Mouse (Mus musculus) midbrain, embryonic 15.5 days (tissue): ENCODE measurements around the gene Slc35b3. TPM values are rescaled to one million over a fixed set of nuclear protein-coding genes. Genes with fewer than 3 reads are reported as not detected.
A peak's percentile ranks its signal among the peaks of the same experiment; 100 is the strongest.

Experiments
- ATAC-seq: fragments of 200-750 bp; cut with Nextera tagmentation; replicated peaks from 2 replicates; pipeline ENCODE4 v1.8.0; 2017; ENCODE audit warnings: moderate TSS enrichment
- H3K27ac ChIP-seq: fragments of 300-500 bp; sonication (generic); 2 replicates; pipeline ENCODE4 v1.5.1; 2015; ENCODE audit warnings: mild to moderate bottlenecking, inconsistent platforms
- H3K27me3 ChIP-seq: fragments of 300-500 bp; sonication (generic); replicated peaks from 2 replicates; pipeline ENCODE4 v1.6.1; 2015; ENCODE audit warnings: inconsistent platforms
- H3K36me3 ChIP-seq: fragments of 300-500 bp; sonication (generic); replicated peaks from 2 replicates; pipeline ENCODE4 v1.6.1; 2015; ENCODE audit warnings: inconsistent platforms
- H3K4me1 ChIP-seq: fragments of 300-500 bp; sonication (generic); 2 replicates; pipeline ENCODE4 v1.6.1; 2015; ENCODE audit warnings: inconsistent platforms
- H3K4me2 ChIP-seq: fragments of 300-500 bp; sonication (generic); 2 replicates; pipeline ENCODE4 v1.6.1; 2015; ENCODE audit warnings: inconsistent platforms, mild to moderate bottlenecking, moderate library complexity
- H3K4me3 ChIP-seq: fragments of 300-500 bp; sonication (generic); 2 replicates; pipeline ENCODE4 v1.5.1; 2015; ENCODE audit warnings: mild to moderate bottlenecking, inconsistent platforms
- H3K9ac ChIP-seq: fragments of 300-500 bp; sonication (generic); 2 replicates; pipeline ENCODE4 v1.6.1; 2015; ENCODE audit warnings: mild to moderate bottlenecking, inconsistent platforms
- H3K9me3 ChIP-seq: fragments of 300-500 bp; sonication (generic); 2 replicates; pipeline ENCODE4 v1.6.1; 2016; ENCODE audit warnings: inconsistent platforms
- WGBS: fragments of 180-500 bp; shearing (Covaris S2); methylation state at CpG from one replicate; pipeline ENCODE4 v1.1.7; 2015; ENCODE audit warnings: mixed read lengths; 5-methylcytosine and 5-hydroxymethylcytosine counted together
- polyA plus RNA-seq: library from polyadenylated mRNA; unstranded; fragments of >200 nt; fragmentation: Nextera tagmentation; extraction: Ambion mirVana; gene quantifications from 2 replicates; pipeline ENCODE4 v1.2.1, GENCODE M21; 2015

Slc35b3 gene
- polyA plus RNA-seq, result 33.6 and 35.4 TPM in 2 replicates

DNA sequence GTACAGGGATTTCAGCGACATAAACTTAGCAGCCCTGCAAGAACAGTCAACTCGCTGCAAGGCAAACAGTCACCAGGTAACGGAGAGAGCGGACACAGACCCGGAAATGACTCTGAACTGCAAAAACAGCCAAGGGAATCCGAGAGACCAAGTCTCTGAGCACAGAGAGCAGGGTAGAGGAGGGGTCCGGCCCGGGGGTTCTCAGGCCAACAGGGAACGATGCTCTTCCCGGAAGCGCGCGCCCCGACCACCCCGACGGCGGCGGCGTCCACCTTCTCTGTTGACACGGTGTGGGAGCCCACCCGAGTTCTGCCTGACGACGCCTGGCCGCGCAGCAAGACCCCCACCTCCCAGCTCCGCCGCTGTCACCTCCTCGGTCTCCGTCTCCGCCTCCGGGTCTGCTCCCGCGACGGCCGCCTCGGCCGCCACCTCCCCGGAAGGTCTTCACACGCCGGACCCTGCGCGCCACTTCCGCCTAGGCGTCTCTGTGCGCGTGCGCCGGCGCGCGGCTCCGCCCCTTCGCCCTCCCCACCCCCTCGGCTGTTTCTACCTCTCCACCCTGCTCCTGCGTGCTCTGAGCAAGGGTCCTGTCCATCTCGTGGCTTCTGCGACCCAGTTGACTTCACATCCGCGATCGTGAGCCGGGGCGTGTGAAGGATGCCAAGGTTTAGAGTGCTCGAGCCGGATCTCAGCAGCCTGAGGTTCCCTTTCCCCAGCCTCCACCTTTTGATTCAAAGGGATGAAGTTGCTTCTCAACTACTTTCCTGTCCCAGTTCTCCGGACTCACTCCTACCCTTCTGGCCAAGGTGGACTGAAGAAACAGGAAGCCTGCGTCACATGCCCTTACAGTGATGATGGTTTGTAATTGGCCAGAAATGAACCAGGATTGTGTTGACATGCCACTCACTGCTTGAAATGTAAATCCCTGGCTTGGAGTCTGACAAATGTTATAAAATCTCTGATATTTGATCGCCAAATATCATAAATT is at the start of gene Slc35b3:
Gene Slc35b3 (minus strand): TSS at position 813 of the 988 bp plus-strand sequence.
- Histone ChIP-seq H3K27me3 (no peaks in the 10 kb centered on the region), H3K4me1 (peaks cover 23% of the 10 kb centered on the region), H3K27ac (peak within 1 kb of the TSS; percentile 56), H3K4me2 (peak within 1 kb of the TSS; percentile 51), H3K4me3 (peak within 1 kb of the TSS; percentile 78), H3K9ac (peak within 1 kb of the TSS; percentile 62), H3K36me3 (no peaks in the 10 kb centered on the region), H3K9me3 (no peaks in the 10 kb centered on the region)
- ATAC-seq, result peak; percentile 99
- 1% methylated on average over 67 of the region's 67 CpGs for WGBS

DNA sequence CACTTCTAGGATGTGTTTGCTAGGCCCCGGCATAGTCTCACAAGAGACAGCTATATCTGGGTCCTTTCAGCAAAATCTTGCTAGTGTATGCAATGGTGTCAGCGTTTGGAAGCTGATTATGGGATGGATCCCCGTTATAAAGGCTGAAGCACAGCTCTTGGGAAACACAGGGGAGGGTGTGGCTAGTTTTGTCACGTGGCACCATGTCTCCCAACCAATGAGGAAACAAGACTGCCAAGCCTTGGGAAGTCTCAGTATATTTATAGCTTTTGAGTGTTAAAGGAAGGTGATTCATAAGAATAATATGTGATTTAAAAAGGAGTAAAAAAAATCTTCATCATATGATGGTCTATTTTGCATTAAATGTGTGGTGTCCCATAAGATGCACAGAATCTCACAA is 49.6 kb upstream of the Slc35b3 start:
- WGBS, result 83% methylated on average over 4 of the region's 4 CpGs
- no peak for ATAC-seq
- no peak overlapping the region for H3K4me2 ChIP-seq

DNA sequence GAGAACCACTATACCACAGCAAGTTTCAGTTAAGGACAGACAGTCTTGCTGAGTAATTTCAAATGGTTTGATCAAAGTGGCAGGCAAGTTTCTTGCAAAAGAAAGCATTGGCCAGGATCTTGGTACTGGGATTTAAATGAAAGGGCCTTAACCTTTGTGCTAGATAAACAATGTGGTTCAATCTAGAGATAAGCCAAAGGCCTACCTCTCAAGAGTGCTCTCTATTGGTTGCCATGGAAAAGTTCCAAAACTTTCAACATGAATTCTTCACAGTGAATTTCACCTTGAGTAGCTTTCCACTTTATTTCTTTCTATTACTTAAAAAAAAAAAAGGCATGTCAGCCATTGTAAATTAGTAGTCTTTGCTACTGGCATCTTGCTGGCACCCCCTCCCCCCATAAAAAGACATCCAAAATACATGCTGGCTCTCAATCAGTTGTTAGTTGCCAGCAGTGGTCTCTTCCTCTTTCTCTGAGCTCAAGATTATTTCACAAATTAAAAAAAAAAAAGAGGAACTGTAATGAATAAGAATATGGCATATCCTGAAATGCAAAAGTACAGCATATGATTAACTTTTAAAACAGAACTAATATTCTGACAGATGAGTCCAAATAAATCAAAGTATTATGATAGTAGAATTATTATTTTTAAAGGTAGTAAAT is 42.6 kb upstream of the Slc35b3 start:
- no peaks in the 10 kb centered on the region for H3K27me3 ChIP-seq
- ATAC-seq, result no peak
- no peak overlapping the region for H3K9ac ChIP-seq
- no peaks in the 10 kb centered on the region for H3K36me3 ChIP-seq
- no peak overlapping the region for H3K27ac ChIP-seq
- no peaks in the 10 kb centered on the region for H3K4me1 ChIP-seq
- no peaks in the 10 kb centered on the region for H3K9me3 ChIP-seq
- H3K4me2 ChIP-seq, result no peak overlapping the region
- H3K4me3 ChIP-seq, result no peak overlapping the region

More for the DNA sequence above, 49.6 kb upstream of the Slc35b3 start:
- Histone ChIP-seq H3K9me3 (no peaks in the 10 kb centered on the region), H3K4me3 (no peak overlapping the region), H3K9ac (no peak overlapping the region), H3K27ac (no peak overlapping the region), H3K36me3 (no peaks in the 10 kb centered on the region), H3K4me1 (peaks cover 4% of the 10 kb centered on the region; the same call in 1 of the 2 replicates), H3K27me3 (no peaks in the 10 kb centered on the region)

DNA sequence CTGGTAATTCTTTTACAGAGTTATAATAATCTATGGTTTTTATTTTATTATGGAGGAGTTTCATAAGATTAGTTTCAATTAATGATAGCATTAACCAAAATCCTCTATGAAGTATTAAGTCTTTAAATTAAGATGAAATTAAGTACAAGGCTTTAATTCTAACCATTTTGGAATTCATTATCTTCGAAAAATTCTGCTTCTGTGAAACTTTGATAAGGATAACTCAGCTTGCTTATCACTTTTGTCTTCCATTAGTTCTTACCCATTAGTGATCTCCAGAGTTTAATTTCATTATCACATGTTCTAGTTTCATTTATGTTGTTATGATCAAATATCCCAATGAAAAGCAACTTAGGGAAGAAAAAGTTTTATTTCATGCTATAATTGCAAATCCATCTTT is 41.7 kb upstream of the Slc35b3 start:
- Histone ChIP-seq H3K9ac (no peak overlapping the region), H3K4me2 (no peak overlapping the region), H3K4me1 (no peaks in the 10 kb centered on the region), H3K27ac (no peak overlapping the region), H3K36me3 (no peaks in the 10 kb centered on the region), H3K27me3 (no peaks in the 10 kb centered on the region), H3K9me3 (no peaks in the 10 kb centered on the region), H3K4me3 (no peak overlapping the region)
- no peak for ATAC-seq
- 71% methylated on average over 1 of the region's 1 CpGs for WGBS

DNA sequence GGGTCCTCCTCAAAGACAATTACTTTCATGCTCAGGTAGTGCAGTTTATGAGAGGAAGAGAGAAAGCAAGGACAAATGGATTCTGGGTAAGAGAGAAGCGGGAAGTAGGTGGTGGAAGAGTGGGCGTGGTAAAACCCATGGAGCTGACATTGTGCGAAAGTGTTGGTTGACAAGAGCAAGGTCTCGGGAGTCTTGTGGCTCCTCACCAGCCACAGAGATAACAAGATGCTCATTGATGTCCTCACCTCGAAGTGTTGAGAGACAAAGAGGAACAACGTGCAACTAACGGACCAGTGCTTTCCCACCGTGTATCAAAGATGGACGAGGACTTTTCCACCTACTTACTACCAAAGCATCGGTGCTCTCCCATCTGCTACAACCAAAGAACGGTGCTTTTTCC is 40.8 kb upstream of the Slc35b3 start:
- H3K9me3 ChIP-seq, result no peaks in the 10 kb centered on the region
- H3K9ac ChIP-seq, result no peak overlapping the region
- no peaks in the 10 kb centered on the region for H3K4me1 ChIP-seq
- no peak overlapping the region for H3K4me2 ChIP-seq
- no peak for ATAC-seq
- WGBS, result 91% methylated on average over 11 of the region's 11 CpGs
- no peaks in the 10 kb centered on the region for H3K27me3 ChIP-seq
- H3K36me3 ChIP-seq, result no peaks in the 10 kb centered on the region
- no peak overlapping the region for H3K4me3 ChIP-seq
- no peak overlapping the region for H3K27ac ChIP-seq

DNA sequence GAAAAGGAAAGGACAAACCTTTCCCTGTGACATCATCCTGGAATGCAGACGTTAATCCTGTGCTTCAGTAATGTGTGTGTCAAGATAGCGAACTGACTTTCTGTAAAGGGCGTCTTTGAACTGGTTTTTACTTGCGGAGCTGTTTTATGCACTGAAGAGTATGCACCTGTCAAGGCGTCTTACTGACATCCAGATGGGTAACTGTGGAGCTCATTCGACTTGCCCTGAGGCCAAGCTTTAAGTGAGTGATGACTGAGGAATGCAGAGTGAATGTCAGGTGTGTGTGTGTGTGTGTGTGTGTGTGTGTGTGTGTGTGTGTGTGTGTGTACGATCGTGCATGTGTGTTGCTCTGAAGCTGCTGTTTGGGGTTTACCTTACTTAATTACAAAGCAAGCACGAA is 38.3 kb upstream of the Slc35b3 start:
- H3K9ac ChIP-seq, result no peak overlapping the region
- no peaks in the 10 kb centered on the region for H3K27me3 ChIP-seq
- H3K36me3 ChIP-seq, result no peaks in the 10 kb centered on the region
- no peak overlapping the region for H3K27ac ChIP-seq
- no peak overlapping the region for H3K4me2 ChIP-seq
- no peak overlapping the region for H3K4me3 ChIP-seq
- H3K9me3 ChIP-seq, result no peaks in the 10 kb centered on the region
- no peaks in the 10 kb centered on the region for H3K4me1 ChIP-seq
- no peak; the same call in 1 of the 2 replicates for ATAC-seq
- WGBS, result 68% methylated on average over 9 of the region's 9 CpGs

DNA sequence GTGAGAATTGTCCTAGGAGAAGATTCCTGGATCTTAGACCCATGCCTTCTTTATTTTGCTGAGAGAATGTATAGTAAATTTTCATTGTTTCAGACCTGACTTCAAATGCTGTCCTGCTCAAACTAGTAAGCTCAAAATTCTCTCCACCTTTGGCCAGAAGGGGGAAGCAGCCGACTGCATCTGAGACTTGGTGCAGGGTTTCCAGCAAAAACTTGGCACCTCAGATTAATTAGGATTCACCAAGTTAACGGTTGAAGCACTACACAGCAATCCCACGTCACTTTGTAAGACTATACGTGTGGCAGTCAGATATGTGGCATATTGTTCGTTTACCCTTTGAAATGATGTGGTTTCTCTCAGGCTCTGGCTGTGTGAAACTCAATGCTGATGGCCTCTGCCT is 31.9 kb upstream of the Slc35b3 start:
- Histone ChIP-seq H3K36me3 (no peaks in the 10 kb centered on the region), H3K27ac (no peak overlapping the region), H3K4me3 (no peak overlapping the region), H3K4me2 (no peak overlapping the region), H3K9me3 (no peaks in the 10 kb centered on the region), H3K4me1 (no peaks in the 10 kb centered on the region), H3K9ac (no peak overlapping the region), H3K27me3 (no peaks in the 10 kb centered on the region)
- WGBS, result 23% methylated on average over 5 of the region's 5 CpGs
- ATAC-seq, result no peak

DNA sequence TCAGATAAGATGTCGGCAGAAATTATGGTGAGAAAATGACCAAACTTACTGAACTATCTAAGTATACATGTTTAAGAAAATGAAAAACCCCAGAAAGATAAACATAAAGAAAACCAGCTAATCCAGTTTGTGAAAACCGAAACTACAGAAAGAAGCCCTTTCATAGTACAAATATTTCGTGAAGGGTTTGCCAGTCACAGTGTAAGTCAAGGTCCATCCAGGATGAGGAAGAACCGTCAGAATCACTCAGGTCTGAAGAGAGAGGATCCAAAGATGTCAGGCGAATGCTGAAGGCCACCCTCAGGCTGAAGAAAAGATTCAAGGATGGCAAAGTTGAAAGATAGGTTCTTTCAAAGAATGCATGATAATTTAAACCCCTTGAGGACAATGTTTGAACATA is 23.1 kb upstream of the Slc35b3 start:
- Histone ChIP-seq H3K27ac (no peak overlapping the region), H3K4me2 (no peak overlapping the region), H3K27me3 (no peaks in the 10 kb centered on the region), H3K9ac (no peak overlapping the region), H3K36me3 (no peaks in the 10 kb centered on the region), H3K4me1 (no peaks in the 10 kb centered on the region), H3K4me3 (no peak overlapping the region), H3K9me3 (no peaks in the 10 kb centered on the region)
- 91% methylated on average over 5 of the region's 5 CpGs for WGBS
- no peak for ATAC-seq

DNA sequence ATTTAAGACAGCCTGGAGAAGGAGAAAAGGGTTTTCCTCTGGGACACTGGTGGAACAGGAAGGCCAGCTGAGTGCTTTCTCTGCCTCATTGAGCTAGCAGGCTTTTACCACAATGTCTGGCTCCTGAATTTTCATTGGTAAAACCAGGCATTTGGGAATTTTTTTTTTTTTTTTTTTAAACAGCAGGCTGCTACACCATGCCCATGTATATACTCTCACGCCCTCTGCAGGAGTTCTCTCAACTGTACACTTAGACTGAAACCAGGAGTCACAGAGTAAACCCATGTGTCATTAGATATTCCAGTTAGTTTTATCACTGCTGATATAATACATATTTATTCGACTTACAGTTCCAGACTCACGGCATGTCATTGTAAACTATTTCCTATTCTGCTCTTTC is 20.2 kb upstream of the Slc35b3 start:
- no peak for ATAC-seq
- Histone ChIP-seq H3K4me2 (no peak overlapping the region), H3K4me3 (no peak overlapping the region), H3K9me3 (no peaks in the 10 kb centered on the region), H3K4me1 (no peaks in the 10 kb centered on the region), H3K9ac (no peak overlapping the region), H3K27ac (no peak overlapping the region), H3K36me3 (no peaks in the 10 kb centered on the region), H3K27me3 (no peaks in the 10 kb centered on the region)
- 77% methylated on average over 3 of the region's 3 CpGs for WGBS

DNA sequence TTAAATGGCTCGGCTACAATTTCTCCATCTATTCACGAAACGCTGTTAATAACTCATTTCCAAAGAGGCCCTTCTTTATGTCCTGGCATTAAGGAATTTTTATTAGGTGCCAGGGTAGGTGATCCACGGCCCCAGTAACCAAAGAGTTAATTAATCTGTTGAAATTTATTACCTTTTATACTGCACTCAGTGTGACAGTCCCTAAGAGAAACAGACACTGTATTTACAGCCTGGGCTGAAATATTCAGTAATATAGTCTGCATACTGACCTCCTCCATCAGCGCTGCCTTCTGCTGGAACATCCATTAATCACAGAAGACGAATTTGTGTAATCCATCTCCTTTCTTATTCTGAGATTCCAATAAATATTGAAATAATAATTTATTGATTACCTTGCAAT is 16.3 kb upstream of the Slc35b3 start:
- no peak for ATAC-seq
- no peak overlapping the region for H3K4me2 ChIP-seq

DNA sequence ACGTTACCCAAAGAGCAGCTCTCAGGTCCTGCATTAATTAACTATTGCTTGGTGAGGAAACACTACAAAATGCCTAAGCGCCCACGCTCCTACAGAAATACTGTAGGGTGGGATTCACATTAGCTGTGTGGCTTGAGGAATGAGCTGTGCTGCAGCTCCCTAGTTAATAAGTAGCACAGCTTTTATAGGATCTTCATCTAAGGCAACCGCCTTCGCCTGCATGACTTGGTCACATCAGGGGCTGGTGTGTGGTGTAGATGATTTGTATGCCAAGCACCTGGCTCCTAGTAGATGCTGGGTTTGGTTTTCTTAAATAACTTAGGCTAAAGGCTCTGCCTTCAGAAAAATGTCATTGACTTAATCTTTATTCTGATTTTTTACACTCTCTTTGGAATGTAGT is 15.2 kb upstream of the Slc35b3 start:
- Histone ChIP-seq H3K27me3 (no peaks in the 10 kb centered on the region), H3K9me3 (no peaks in the 10 kb centered on the region), H3K27ac (no peak overlapping the region), H3K4me3 (no peak overlapping the region), H3K36me3 (no peaks in the 10 kb centered on the region), H3K9ac (no peak overlapping the region), H3K4me2 (no peak overlapping the region), H3K4me1 (no peaks in the 10 kb centered on the region)
- 88% methylated on average over 5 of the region's 5 CpGs for WGBS
- no peak for ATAC-seq

More for the DNA sequence above, 16.3 kb upstream of the Slc35b3 start:
- WGBS, result 82% methylated on average over 6 of the region's 6 CpGs
- Histone ChIP-seq H3K27ac (no peak overlapping the region), H3K36me3 (no peaks in the 10 kb centered on the region), H3K9ac (no peak overlapping the region), H3K4me3 (no peak overlapping the region), H3K9me3 (no peaks in the 10 kb centered on the region), H3K4me1 (no peaks in the 10 kb centered on the region), H3K27me3 (no peaks in the 10 kb centered on the region)

DNA sequence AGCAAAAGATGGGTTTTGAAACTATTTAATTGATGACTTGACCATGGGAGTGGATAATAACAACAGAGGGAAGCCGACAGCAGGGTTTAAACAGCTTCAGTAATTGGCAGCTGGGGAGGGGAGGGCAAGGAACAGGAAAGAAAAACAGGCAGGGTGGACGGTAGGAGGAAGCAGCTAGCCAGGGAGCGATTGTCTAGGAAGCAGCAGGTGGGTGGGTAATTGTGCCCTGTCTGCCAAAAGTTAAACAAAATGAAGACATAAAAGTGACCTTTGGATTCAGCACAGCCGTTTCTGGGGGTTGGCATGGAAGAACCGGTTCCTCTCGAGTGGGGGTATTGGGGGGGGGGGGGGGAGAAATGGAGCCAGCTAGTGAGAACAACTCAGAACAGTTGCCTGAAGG is 11.9 kb upstream of the Slc35b3 start:
- H3K36me3 ChIP-seq, result no peaks in the 10 kb centered on the region
- no peaks in the 10 kb centered on the region for H3K4me1 ChIP-seq

More for the DNA sequence above, 11.9 kb upstream of the Slc35b3 start:
- H3K4me3 ChIP-seq, result no peak overlapping the region
- H3K9me3 ChIP-seq, result no peaks in the 10 kb centered on the region
- ATAC-seq, result no peak
- no peak overlapping the region for H3K9ac ChIP-seq
- 16% methylated on average over 6 of the region's 6 CpGs for WGBS
- H3K27me3 ChIP-seq, result no peaks in the 10 kb centered on the region
- no peak overlapping the region for H3K27ac ChIP-seq
- no peak overlapping the region for H3K4me2 ChIP-seq
